28 mouse cellular contexts compared by ENCODE assay signal in the genomic region with DNA sequence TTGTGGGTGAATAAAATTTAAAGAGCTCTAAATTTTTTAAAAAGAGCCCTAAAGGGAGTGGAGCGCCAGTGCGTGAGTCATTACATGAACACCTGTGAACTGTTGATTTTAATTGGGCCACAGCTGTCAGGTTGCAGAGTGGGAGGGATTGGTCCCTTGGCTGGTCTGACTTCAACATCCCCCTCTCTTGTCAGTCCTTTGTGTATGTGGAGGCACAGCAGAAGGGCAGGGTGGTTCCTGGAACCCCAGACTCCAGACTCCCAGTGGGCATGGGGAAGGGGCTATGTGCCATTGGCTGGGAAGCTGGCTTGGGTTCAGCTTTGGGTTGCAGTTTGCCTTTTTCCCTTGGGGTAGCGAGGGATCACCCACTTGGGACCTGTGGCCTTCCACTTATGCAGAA.
DNase-seq lines count a peak whose midpoint lies in the region; ATAC-seq lines count a peak whose summit lies in the region.
"Had no signal": no experiment of that assay in that cellular context is flagged by ENCODE, and none has a peak within 500 bp of the region (broad histone marks: within the 10 kb centered on the region; RNA-seq: fewer than 3 reads in every experiment).

No protein-coding gene starts in this region.

- no peaks in the 10 kb centered on the region for H3K9me3 ChIP-seq in embryonic facial prominence, embryonic 14.5 days (ENCODE audit: control insufficient read depth, low read length)
- no peaks in the 10 kb centered on the region for H3K9me3 ChIP-seq in embryonic facial prominence, embryonic 10.5 days
- no peaks in the 10 kb centered on the region for H3K9me3 ChIP-seq in embryonic facial prominence, embryonic 15.5 days (replicated peaks)
- H3K9me3 ChIP-seq: embryonic facial prominence, embryonic 12.5 days; heart, embryonic 10.5 days; heart, embryonic 13.5 days had no signal

- H3K36me3 ChIP-seq in embryonic facial prominence, embryonic 14.5 days (ENCODE audit: control insufficient read depth, insufficient read depth, low read length): no peaks in the 10 kb centered on the region
- H3K36me3 ChIP-seq in embryonic facial prominence, embryonic 10.5 days (replicated peaks): no peaks in the 10 kb centered on the region
- H3K36me3 ChIP-seq in embryonic facial prominence, embryonic 15.5 days: no peaks in the 10 kb centered on the region
- H3K36me3 ChIP-seq: embryonic facial prominence, embryonic 12.5 days; heart, embryonic 10.5 days; heart, embryonic 13.5 days had no signal

- no peak overlapping the region for H3K27ac ChIP-seq in embryonic facial prominence, embryonic 14.5 days (replicated peaks; ENCODE audit: low read depth, low read length)
- H3K27ac ChIP-seq in embryonic facial prominence, embryonic 10.5 days (replicated peaks): no peak overlapping the region
- no peak overlapping the region for H3K27ac ChIP-seq in embryonic facial prominence, embryonic 15.5 days (replicated peaks)
- H3K27ac ChIP-seq: embryonic facial prominence, embryonic 12.5 days; heart, adult 2 months; heart, embryonic 10.5 days; heart, embryonic 13.5 days; hindbrain, embryonic 14.5 days; hindbrain, postnatal 0 days had no signal

- no peak overlapping the region for H3K9ac ChIP-seq in embryonic facial prominence, embryonic 14.5 days (ENCODE audit: low read depth, low read length)
- no peak overlapping the region for H3K9ac ChIP-seq in embryonic facial prominence, embryonic 15.5 days
- H3K9ac ChIP-seq: embryonic facial prominence, embryonic 12.5 days; forebrain, postnatal 0 days; heart, embryonic 13.5 days; hindbrain, embryonic 14.5 days had no signal

- no peak overlapping the region for H3K4me2 ChIP-seq in embryonic facial prominence, embryonic 14.5 days (ENCODE audit: low read depth, low read length)
- no peak overlapping the region for H3K4me2 ChIP-seq in embryonic facial prominence, embryonic 15.5 days (replicated peaks)
- H3K4me2 ChIP-seq: embryonic facial prominence, embryonic 12.5 days; heart, embryonic 13.5 days; hindbrain, embryonic 14.5 days had no signal

- no peak overlapping the region for H3K4me3 ChIP-seq in embryonic facial prominence, embryonic 14.5 days (ENCODE audit: low read depth, low read length)
- H3K4me3 ChIP-seq in embryonic facial prominence, embryonic 10.5 days: no peak overlapping the region
- H3K4me3 ChIP-seq in embryonic facial prominence, embryonic 15.5 days (replicated peaks): no peak overlapping the region
- H3K4me3 ChIP-seq: embryonic facial prominence, embryonic 12.5 days; heart, adult 2 months; heart, embryonic 10.5 days; heart, embryonic 13.5 days had no signal

- H3K27me3 ChIP-seq in embryonic facial prominence, embryonic 14.5 days (replicated peaks; ENCODE audit: control insufficient read depth, insufficient read depth, low read length): no peaks in the 10 kb centered on the region
- 0 out of 2 replicates have a peak, but pooled peaks cover 5% of the 10 kb centered on the region for H3K27me3 ChIP-seq in embryonic facial prominence, embryonic 10.5 days (replicated peaks; ENCODE audit: low read depth, poor library complexity, severe bottlenecking)
- no peaks in the 10 kb centered on the region for H3K27me3 ChIP-seq in embryonic facial prominence, embryonic 15.5 days

- peak; percentile 82 for ATAC-seq in embryonic facial prominence, embryonic 14.5 days (ENCODE audit: low read depth)
- peak; percentile 59; the same call in 1 of the 2 replicates for ATAC-seq in embryonic facial prominence, embryonic 15.5 days (ENCODE audit: insufficient number of reproducible peaks, low FRiP score, low TSS enrichment, low read depth)
- no peak for ATAC-seq in erythroblast, adult 5-6 weeks (replicated peaks; ENCODE audit: low FRiP score, poor library complexity, severe bottlenecking)
- ATAC-seq: activated CD4-positive, CD25-positive, alpha-beta regulatory T cell, adult 4 months; CD4-positive, CD25-positive, alpha-beta regulatory T cell, adult 4 months; forebrain, embryonic 14.5 days; forebrain, postnatal 0 days; hindbrain, postnatal 0 days; inflammation-experienced regulatory T-cells, adult 6 months; intestine, embryonic 16.5 days had no signal

- WGBS in embryonic facial prominence, embryonic 14.5 days: 66% methylated on average over 3 of the region's 3 CpGs
- 89% methylated on average over 3 of the region's 3 CpGs for WGBS in embryonic facial prominence, embryonic 10.5 days
- 85% methylated on average over 3 of the region's 3 CpGs for WGBS in embryonic facial prominence, embryonic 15.5 days

- H3K4me1 ChIP-seq in embryonic facial prominence, embryonic 14.5 days (ENCODE audit: control insufficient read depth, insufficient read depth, low read length): no peaks in the 10 kb centered on the region
- peaks cover 4% of the 10 kb centered on the region; the same call in 1 of the 2 replicates for H3K4me1 ChIP-seq in embryonic facial prominence, embryonic 10.5 days
- no peaks in the 10 kb centered on the region for H3K4me1 ChIP-seq in embryonic facial prominence, embryonic 15.5 days
- H3K4me1 ChIP-seq: embryonic facial prominence, embryonic 12.5 days; heart, embryonic 10.5 days; heart, embryonic 13.5 days had no signal

- DNase-seq in embryonic facial prominence, embryonic 14.5 days (ENCODE audit: low spot score): peak; percentile 40
- no peak for DNase-seq in embryonic facial prominence, embryonic 10.5 days (ENCODE audit: low spot score)
- DNase-seq in testis, postnatal 14 days (ENCODE audit: low spot score): peak; percentile 18
- DNase-seq in testis, postnatal 10 days (ENCODE audit: low spot score): no peak
- DNase-seq in cerebellum, adult 11 months: no peak
- DNase-seq: adrenal gland, adult 8-10 months; adrenal gland, postnatal 36 days; B cell, adult 2 months; cerebellum, adult 18-20 months; cerebellum, adult 9-10 months; cerebellum, postnatal 14 days; forebrain, postnatal 0 days; gastrocnemius, postnatal 25 days; heart, adult 2 months; heart, postnatal 14 days; heart, postnatal 4 days had no signal

Comparison
In these comparisons a context has a peak if more than half of its experiments do, and no peak if none do; other contexts are left out.
1. DNase-seq: peak in embryonic facial prominence, embryonic 14.5 days (single experiment) and testis, postnatal 14 days (single experiment); none in embryonic facial prominence, embryonic 10.5 days (single experiment), testis, postnatal 10 days (single experiment) and cerebellum, adult 11 months (single experiment).